Mouse (Mus musculus) myocyte (in vitro differentiated cells): Measurements from ENCODE around the gene Gm5447.

Experiments
- CEBPB ChIP-seq: IDR thresholded peaks from 2 replicates; pipeline ENCODE4 v1.6.1; 2011; ENCODE audit warnings: mild to moderate bottlenecking, moderate library complexity; ENCODE audit not compliant: poor library complexity, insufficient read depth, severe bottlenecking
- E2F4 ChIP-seq: IDR thresholded peaks from one replicate; pipeline ENCODE4 v1.6.1; 2011; ENCODE audit warnings: mild to moderate bottlenecking, control low read depth, moderate library complexity; ENCODE audit not compliant: insufficient read depth
- MAX ChIP-seq: IDR thresholded peaks from one replicate; pipeline ENCODE4 v1.6.1; 2011; ENCODE audit warnings: low read depth, mild to moderate bottlenecking, control low read depth
- MYOD1 ChIP-seq, 3 experiments: IDR thresholded peaks; one replicate each; pipeline ENCODE4 v1.6.1; 2011; ENCODE audit warnings: control low read depth in 2 of 3, low read depth in 2 of 3, mild to moderate bottlenecking in 2 of 3, moderate library complexity in 1 of 3; ENCODE audit not compliant: insufficient read length in 2 of 3, control insufficient read depth in 1 of 3
- MYOG ChIP-seq, 3 experiments: IDR thresholded peaks; one replicate each; pipeline ENCODE4 v1.6.1; 2011; ENCODE audit warnings: control low read depth in 2 of 3, low read depth in 2 of 3, mild to moderate bottlenecking in 2 of 3; ENCODE audit not compliant: insufficient read length in 2 of 3, control insufficient read depth in 1 of 3, insufficient read depth in 1 of 3
- POLR2A ChIP-seq: IDR thresholded peaks from one replicate; pipeline ENCODE4 v1.6.1; 2011; ENCODE audit warnings: low read depth, mild to moderate bottlenecking, control low read depth, moderate library complexity; ENCODE audit not compliant: insufficient read length
- POLR2AphosphoS2 ChIP-seq: IDR thresholded peaks from one replicate; pipeline ENCODE4 v1.6.1; 2011; ENCODE audit warnings: low read depth, control low read depth; ENCODE audit not compliant: insufficient read length
- TCF12 ChIP-seq: IDR thresholded peaks from one replicate; pipeline ENCODE4 v1.6.1; 2011; ENCODE audit warnings: mild to moderate bottlenecking, control low read depth; ENCODE audit not compliant: poor library complexity, insufficient read depth, severe bottlenecking
- TCF3 ChIP-seq: IDR thresholded peaks from one replicate; pipeline ENCODE4 v1.6.1; 2011; ENCODE audit warnings: low read depth, control low read depth; ENCODE audit not compliant: insufficient read length
- USF1 ChIP-seq: IDR thresholded peaks from one replicate; pipeline ENCODE4 v1.6.1; 2011; ENCODE audit warnings: low read depth, mild to moderate bottlenecking, control low read depth, moderate library complexity

GRCm38 (mm10) chr13:30987686-30988085, 13.7 kb downstream of the Gm5447 start:
- no peak for TF ChIP-seq MYOG (IDR thresholded peaks at IDR 0.05; ENCODE audit: control insufficient read depth in 1 of 3, insufficient read depth in 1 of 3, insufficient read length in 2 of 3, low read depth in 2 of 3)
- TF ChIP-seq POLR2A: no peak
- TF ChIP-seq MAX: no peak
- no peak for TF ChIP-seq POLR2AphosphoS2
- no peak for TF ChIP-seq MYOD1 (IDR thresholded peaks at IDR 0.05; ENCODE audit: control insufficient read depth in 1 of 3, insufficient read length in 2 of 3, low read depth in 2 of 3)
- TF ChIP-seq TCF12: no peak
- no peak for TF ChIP-seq CEBPB
- no peak for TF ChIP-seq E2F4
- TF ChIP-seq USF1: no peak
- no peak for TF ChIP-seq TCF3
